Mouse (Mus musculus) 416B (cell line): ENCODE results near the gene Ccrl2.

Experiments
- DNase-seq: peaks from one replicate; pipeline ENCODE4 v3.0.0; 2011; ENCODE audit warnings: low read depth

Ccrl2 gene

GRCm38 (mm10) chr9:111058943-111059556 is 1.7 kb upstream of the Ccrl2 start:
- peak; percentile 62 for DNase-seq

DNA sequence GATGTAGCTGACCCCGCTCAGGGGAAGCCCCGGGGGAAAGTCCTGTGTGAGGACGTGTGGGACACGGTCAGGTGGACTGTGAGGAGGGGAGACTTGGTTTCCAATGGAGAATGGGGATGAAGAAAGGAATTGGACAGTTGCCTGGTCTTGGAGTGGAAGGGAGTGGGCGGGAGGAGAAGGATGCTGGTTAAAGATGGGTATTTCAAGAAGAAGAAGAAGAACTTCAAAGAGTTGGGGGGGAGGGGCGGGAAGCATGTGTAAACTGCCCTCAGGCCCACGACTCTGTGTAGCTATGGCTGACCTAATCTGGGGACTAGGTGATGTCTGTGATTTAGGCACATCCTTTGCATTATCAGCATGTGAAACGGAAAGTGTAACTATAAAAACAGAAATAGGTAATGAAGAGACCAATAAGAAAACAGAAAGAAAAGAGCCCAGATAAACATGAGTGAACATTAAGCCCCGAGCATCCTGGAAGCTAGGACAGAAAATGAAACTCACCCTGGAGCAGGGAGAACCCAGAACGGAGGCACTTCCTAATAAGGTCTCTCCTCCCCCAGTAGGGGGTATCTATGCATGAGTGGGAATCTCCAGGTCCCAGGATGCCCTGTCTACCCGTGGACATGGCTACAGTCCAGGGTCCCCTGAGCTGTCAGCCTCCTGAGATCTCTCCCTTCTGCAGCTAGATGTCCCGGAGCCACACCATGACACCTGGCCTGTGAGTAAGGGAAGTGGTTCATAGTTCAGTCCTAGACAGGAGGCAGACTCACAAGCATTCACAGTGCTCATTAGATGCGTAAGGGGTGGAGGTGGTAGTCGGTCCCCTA is 438 bp upstream of the Ccrl2 start:
- DNase-seq, result no peak

GRCm38 (mm10) chr9:111056519-111056797 is 861 bp downstream of the Ccrl2 start:
- no peak for DNase-seq

- no peak for DNase-seq
These were observed 1.4 kb downstream of the Ccrl2 start for GRCm38 (mm10) chr9:111055800-111056518.

DNA sequence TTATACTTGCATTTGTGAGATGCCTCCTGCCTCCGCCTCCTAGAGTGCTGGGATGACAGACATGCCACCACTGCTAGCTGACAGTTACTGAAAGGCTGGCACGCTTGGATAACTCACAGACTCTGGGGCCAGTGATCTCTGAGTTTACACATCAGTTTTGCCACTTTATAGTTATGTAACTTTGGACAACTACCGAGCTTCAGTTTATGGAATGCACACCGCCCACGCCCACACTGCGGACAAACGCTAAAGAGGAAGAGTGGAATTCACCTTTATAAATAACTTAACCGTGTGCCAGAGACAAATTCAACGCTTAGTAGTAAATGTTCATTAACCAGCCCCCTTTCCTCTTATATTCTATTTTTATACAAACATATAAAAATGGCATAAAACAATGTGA is 2.4 kb downstream of the Ccrl2 start:
- DNase-seq, result no peak

GRCm38 (mm10) chr9:111048452-111048851 is 8.9 kb downstream of the Ccrl2 start:
- DNase-seq, result no peak

GRCm38 (mm10) chr9:111047266-111047665 is 10.1 kb downstream of the Ccrl2 start:
- DNase-seq, result peak; percentile 36

DNA sequence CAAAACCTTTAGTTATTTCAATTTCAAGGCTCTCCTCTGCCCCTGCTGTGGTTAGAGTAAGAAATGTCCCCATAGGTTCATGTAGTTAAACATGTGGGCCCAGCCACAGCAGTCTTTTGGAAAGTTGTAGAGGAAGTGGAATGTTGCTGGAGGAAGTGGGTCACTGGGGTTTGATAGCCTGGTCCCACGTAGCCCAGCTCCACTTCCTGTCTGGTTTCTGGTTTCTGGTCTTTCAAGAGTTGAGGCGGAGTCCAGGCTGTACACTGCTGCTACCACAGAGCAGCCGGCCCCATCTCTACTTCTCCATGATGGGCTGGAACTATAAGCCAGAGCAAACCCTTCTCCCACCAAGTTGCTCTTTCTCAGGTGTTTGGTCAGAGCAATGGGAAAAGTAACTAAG is 11.1 kb downstream of the Ccrl2 start:
- peak; percentile 95 for DNase-seq

DNA sequence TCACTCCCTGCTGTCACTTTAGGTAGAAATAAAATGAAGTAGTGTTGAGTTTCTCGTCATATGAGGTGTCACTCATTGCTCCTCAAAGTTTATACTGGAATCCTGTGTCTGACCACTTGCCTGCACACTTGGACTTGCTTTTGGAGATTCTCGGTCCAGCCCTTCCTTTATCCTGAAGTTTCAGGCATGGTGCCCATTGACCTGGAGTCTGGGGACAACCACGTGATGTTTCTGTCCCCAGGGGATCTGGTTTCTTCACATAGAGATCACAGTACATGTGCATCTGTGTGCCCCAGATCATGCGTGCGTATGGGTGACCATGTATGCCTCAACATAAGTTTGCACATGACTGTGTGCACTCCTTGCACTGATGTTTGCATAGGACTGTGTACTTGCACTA is 15.1 kb downstream of the Ccrl2 start:
- DNase-seq, result no peak

- DNase-seq, result no peak
These were observed 17.4 kb downstream of the Ccrl2 start for GRCm38 (mm10) chr9:111039966-111040365.

DNA sequence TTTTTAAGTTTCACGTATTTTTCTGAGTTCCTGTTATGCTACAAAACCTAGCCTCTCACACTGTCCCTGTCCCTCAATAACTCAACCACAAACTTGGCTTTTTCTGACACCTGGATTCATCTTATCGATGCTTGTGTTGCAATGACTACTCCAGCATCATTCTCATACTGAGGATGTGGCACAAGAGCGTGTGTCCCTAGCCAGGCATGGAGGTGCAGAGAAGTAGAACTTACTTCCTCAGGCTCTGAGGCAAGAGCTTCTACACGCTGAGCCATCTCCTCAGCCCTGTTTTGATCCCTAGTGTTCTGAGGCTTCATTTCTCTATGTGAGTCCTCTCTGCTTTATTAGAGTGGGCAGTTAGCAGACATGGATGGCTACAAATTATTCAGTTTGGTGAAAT is 23.6 kb downstream of the Ccrl2 start:
- no peak for DNase-seq

DNA sequence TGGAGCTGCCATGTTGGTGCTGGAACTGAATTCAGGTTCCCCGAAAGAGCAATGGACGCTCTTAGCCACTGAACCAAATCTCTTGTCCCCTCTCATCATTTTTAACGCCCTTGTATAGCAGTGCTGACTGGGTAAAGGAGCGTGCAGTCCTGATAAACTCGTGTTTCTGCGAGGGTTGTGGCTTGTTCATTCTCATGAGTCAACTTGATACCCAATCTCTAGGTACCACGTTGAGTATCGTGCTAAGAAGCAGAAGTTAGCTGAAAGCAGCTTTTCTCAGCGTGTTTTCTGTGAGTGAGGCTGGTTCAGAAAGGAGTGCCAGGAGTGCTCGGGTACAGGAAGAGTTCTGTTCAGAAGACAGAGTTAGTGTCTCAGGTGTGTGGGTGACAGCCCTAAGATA is 30.5 kb downstream of the Ccrl2 start:
- DNase-seq, result no peak

- DNase-seq, result peak; percentile 20
These were observed 38.3 kb downstream of the Ccrl2 start, which contains the start of gene Ltf for GRCm38 (mm10) chr9:111019022-111019421. Ltf (plus strand) TSS chr9:111019271.

DNA sequence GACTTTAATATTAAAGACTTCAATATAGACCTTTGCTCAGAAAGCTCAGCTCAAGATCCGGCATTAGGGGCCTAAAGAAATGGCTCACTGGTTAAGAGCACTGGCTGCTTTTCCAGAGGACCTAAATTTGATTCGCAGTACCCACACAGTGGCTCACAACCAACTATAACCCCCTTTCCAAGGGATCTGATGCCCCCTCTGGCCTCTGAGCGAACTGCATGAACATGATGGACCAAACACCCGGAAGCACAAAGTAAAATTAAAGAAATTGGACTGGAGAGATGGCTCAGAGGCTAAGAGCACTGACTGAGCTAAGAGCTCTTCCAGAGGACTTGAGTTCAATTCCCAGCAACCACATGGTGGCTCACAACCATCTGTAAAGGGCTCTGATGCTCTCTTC is 41.7 kb downstream of the Ccrl2 start:
- peak; percentile 16 for DNase-seq

GRCm38 (mm10) chr9:111012041-111012440 is 45.3 kb downstream of the Ccrl2 start:
- DNase-seq, result no peak

DNA sequence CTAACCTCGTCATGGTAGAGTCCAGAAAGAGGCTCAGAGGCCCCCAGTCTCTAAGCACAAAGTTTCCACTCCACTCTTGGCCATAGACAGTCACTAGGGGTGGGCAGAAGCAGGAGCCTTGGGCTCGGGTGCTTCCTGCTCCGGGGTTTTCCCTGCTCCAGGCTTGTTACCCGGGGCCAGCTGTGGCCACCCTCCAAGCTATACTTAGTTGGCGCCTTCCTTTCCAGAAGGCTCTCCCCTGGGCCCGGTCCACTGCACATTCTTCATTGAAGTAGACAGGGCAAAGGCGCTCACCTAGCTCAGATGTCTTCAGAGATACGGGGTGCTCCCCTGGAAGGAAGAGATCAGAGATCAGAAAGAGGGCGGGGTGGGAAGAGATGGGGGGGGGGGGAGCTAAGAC is 45.8 kb downstream of the Ccrl2 start:
- no peak for DNase-seq

DNA sequence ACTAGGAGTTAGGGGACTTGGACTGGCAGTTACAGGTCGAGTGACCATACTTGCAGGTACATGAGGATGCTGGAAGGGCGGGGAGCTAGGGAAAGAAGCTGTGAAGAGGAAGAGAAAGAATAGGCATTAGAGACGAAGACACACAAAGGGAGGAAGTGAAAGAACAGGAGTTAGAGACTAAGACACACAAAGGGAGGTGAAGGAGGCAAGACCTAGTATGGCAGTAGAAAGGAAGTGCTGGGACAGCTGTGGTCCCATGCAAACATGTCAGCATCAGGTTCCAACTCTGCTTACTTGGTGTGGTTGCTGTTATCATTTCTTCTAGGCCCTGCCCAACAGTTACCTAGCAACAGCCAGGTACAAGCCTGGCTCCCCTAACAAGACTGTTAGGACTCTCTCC is 47.6 kb downstream of the Ccrl2 start:
- DNase-seq, result no peak

DNA sequence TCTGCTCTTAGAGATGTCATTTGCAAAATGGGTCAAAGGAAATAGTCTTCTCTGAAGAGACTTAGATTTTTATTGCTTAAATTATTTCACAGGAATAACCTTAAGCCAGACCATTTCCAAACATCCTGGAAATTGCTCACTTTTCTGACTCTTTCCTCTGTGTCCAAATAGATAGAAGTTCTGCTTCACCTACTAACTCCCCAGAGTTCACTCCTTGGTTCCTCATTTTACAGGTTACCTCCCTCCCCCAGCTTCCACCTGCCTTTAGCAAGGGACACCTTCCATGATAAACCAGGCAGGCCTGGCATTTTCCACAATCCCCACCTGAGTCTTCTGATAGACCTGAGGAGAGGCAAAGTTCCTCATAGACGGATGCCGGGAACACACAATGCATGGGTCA is 50.8 kb downstream of the Ccrl2 start:
- no peak for DNase-seq
